Mouse (Mus musculus) retina, postnatal 7 days (tissue): ENCODE measurements around the gene Fam124a.
A peak's percentile ranks its signal among the peaks of the same experiment; 100 is the strongest.
"Not testable (repeated sequence)": the region's sequence is repeated elsewhere in the genome, so short reads cannot be mapped to it uniquely, and the experiment has no call there.

Experiments used
- DNase-seq: peaks from one replicate; pipeline ENCODE4 v3.0.0-alpha.2; 2012; ENCODE audit warnings: low read depth, low spot score

The Fam124a gene

GRCm38 (mm10) chr14:62555309-62555829 is at the start of gene Fam124a:
TSS of gene Fam124a (plus strand) at chr14:62555737.
- peak; percentile 81 for DNase-seq

- DNase-seq, result no peak
Observed at GRCm38 (mm10) chr14:62506261-62506660, 49.3 kb upstream of the Fam124a start.

GRCm38 (mm10) chr14:62509350-62509749 is 46.2 kb upstream of the Fam124a start:
- no peak for DNase-seq

GRCm38 (mm10) chr14:62512845-62513244 is 42.7 kb upstream of the Fam124a start:
- no peak for DNase-seq

- DNase-seq, result no peak
Observed at GRCm38 (mm10) chr14:62530951-62531350, 24.6 kb upstream of the Fam124a start.

- DNase-seq, result no peak
Observed at GRCm38 (mm10) chr14:62536127-62536526, 19.4 kb upstream of the Fam124a start.

- DNase-seq, result no peak
Observed at GRCm38 (mm10) chr14:62536988-62537387, 18.5 kb upstream of the Fam124a start.

GRCm38 (mm10) chr14:62539834-62540233 is 15.7 kb upstream of the Fam124a start:
- no peak for DNase-seq

- no peak for DNase-seq
Observed at GRCm38 (mm10) chr14:62541751-62542150, 13.8 kb upstream of the Fam124a start.

- no peak for DNase-seq
Observed at GRCm38 (mm10) chr14:62546296-62546695, 9.2 kb upstream of the Fam124a start.

- DNase-seq, result no peak
Observed at GRCm38 (mm10) chr14:62546746-62547145, 8.8 kb upstream of the Fam124a start.

GRCm38 (mm10) chr14:62550121-62550520 is 5.4 kb upstream of the Fam124a start:
- no peak for DNase-seq

- DNase-seq, result no peak
Observed at GRCm38 (mm10) chr14:62552771-62553170, 2.8 kb upstream of the Fam124a start.

GRCm38 (mm10) chr14:62553786-62554185 is 1.8 kb upstream of the Fam124a start:
- DNase-seq, result no peak

GRCm38 (mm10) chr14:62555840-62556810 is 588 bp downstream of the Fam124a start:
- no peak for DNase-seq

- DNase-seq, result no peak
Observed at GRCm38 (mm10) chr14:62557111-62557510, 1.6 kb downstream of the Fam124a start.

GRCm38 (mm10) chr14:62561875-62562748 is 6.6 kb downstream of the Fam124a start:
- DNase-seq, result no peak

- no peak for DNase-seq
Observed at GRCm38 (mm10) chr14:62563679-62564078, 8.1 kb downstream of the Fam124a start.

- not testable (repeated sequence) for DNase-seq
Observed at GRCm38 (mm10) chr14:62566821-62567220, 11.3 kb downstream of the Fam124a start, which contains the start of gene Gm4131. TSS of gene Gm4131 (minus strand) at chr14:62566921.

- DNase-seq, result no peak
Observed at GRCm38 (mm10) chr14:62569463-62569862, 13.9 kb downstream of the Fam124a start.

GRCm38 (mm10) chr14:62570299-62570698 is 14.8 kb downstream of the Fam124a start:
- DNase-seq, result no peak

- no peak for DNase-seq
Observed at GRCm38 (mm10) chr14:62573454-62573853, 17.9 kb downstream of the Fam124a start.
